Mouse (Mus musculus): Measurements from ENCODE around the gene Nyap2. TPM values are rescaled to one million over a fixed set of nuclear protein-coding genes. Genes with fewer than 3 reads are reported as not detected.

Nyap2 gene
- total RNA-seq (2021), result not detected
- long read RNA-seq, experiment 1, result 0 reads
- long read RNA-seq, experiment 2, result 0 reads

DNA sequence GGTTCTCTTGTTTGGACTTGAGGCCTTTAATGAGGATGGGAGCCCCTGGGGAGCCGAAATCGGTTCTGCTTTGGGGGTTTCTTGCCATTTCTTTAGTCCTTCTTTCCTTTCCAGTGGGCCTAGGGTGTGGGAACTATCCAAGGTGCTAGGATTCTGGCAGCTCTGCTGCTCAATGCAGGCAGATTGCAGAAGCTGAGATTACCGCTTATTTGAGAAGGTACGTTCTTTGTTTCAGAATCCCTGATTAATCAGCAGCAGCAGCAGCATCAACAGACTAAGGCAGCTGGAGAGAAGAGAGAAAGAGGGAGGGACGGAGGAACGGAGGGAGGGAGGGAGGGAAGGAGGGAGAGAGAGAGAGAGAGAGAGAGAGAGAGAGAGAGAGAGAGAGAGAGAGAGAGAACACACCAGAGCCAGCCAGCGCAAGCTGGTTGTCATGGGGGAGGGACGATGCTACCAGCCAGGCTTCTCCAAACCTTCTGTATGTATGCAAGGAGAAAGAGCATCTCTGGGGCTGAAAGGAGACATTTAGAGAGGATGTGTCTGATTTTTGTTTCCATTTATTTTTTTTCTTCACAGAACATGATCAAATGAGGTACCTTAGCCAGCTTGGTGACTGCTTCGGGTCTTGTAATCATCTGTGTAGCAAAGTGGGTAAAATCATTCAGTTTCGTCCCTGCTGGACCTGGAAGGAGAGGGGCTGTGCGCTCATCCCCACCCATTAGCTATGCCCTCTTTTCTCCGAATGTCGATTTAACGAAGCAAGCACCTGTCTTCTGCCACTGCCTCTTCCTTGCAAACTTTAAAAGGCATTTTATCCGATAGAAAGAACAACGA lies at the start of gene Nyap2:
TSS of gene Nyap2 (plus strand) at position 120 of the 834 bp plus-strand sequence.
- DNase-seq, result no peak

DNA sequence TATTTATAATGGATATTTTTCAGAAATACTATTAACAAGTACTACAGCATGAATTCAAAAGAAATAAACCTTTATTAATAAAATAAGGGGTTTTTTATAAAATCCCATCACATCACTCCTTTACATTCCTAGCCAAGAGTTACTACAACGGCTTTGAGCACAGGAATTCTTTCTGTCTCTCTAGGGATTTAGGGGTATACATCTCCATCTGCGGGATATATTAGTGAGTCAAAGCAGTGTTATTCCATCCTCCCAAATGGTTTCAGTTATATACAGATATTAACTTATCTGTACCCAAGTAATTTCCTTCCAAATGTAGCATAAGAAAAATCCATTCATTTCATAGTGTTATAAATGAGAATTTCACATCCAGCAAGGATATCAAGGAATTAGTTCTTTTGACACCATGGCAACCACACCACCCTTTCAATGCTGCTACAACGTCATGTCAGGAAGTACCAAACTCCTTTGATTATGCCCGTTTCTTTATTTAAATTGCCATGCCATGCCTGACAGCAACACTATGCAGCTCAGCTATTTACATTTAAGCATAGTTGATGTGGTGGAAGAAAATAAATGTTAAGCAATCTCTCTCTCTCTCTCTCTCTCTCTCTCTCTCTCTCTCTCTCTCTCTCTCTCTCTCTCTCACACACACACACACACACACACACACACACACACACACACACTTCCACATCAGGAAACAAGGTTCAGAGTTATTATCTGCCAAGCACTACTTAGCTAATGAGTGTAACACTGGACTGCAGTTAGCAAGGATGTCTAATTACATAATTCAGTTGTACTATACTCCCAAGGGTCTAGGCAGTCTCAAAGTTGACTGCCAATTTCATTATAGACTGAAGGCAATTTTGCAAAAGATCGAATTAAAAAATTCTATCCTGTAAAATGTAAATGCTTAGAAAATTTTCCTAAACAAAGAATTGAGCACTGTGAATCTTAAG lies 33.6 kb upstream of the Nyap2 start:
- no peak for DNase-seq

GRCm38 (mm10) chr1:81058340-81058739 lies 18.4 kb upstream of the Nyap2 start:
- no peak for DNase-seq

- no peak for DNase-seq
Measured at GRCm38 (mm10) chr1:81058835-81059234, 17.9 kb upstream of the Nyap2 start.

GRCm38 (mm10) chr1:81062811-81063210 lies 13.9 kb upstream of the Nyap2 start:
- DNase-seq, result no peak

GRCm38 (mm10) chr1:81076259-81076658 lies 491 bp upstream of the Nyap2 start:
- no peak for DNase-seq

- DNase-seq, result no peak
Measured at GRCm38 (mm10) chr1:81077665-81078314, 1.0 kb downstream of the Nyap2 start.

DNA sequence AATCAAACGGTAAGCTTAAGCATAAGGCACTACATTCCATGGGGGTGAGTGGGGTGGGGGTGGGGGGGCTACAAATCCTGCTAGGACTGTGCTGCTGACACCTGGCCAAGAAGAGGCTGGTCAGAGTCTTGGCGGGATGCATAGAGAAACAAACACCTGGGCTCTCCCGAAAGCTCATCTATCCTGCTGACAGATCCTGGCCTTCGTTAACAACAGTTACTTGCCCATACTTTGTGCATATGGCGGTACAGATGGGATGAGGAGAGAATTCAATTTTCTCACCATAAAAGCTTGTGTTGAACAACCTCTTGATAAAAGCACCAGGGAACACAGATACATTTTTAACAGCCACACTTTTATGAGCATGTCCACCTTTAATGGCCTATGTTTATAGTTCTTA lies 10.7 kb downstream of the Nyap2 start:
- no peak for DNase-seq

DNA sequence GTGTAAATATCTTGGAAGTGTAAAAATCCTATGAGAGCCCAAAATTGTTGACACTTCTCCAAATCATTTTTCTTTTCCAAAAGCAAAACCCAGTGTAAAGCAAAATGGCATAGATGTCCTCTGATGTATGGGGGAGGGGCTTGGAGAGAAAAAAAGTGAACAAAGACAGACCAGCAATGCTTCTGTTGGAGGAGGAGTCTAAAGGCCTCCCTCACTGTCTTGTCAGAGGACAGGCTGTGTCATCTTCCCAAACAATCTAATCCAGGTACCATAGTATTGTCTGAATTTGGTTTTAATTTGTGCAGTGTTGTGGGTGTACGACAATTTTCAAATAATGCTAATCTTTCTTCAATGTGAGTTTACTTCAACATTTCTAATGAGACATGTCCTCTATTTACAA lies 13.7 kb downstream of the Nyap2 start:
- no peak for DNase-seq

GRCm38 (mm10) chr1:81090979-81091378 lies 14.2 kb downstream of the Nyap2 start:
- no peak for DNase-seq

DNA sequence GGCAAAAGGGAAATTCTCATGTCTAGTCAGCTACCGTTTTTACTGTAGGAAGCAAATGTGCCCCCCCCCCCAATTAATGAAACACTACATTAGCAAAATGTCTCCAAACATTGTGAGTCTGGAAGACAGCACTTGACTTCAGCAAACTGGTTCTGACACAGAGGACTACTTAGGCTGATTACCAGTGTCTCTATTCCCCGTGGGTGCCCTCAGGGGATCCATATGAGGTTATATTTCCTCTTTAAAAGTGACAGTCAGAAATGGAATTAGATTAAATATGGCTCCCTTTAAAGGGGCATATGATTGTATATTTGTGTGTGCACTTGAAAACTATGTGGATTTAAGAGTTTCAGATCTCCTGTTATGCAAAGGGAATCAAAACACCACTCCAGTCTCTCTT lies 15.3 kb downstream of the Nyap2 start:
- DNase-seq, result no peak

- no peak for DNase-seq
Measured at GRCm38 (mm10) chr1:81092886-81093285, 16.1 kb downstream of the Nyap2 start.

DNA sequence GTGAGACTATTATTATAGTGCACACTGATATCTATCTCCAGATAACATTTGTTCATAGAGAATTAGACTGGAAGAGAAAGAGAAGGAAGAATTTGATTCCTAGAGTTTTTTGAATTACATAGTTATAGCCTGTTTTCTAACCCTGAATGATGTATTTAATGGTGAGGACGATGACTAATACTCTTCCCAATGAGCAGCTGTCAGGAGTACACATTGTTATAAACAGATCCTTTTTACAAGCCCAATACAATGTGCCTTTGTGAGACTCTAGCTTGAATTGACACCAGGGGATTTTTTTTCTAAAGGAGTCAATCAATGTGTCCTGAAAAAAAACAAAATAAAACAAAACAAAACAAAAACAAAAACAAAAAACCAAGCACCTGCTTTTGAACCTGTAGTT lies 22.2 kb downstream of the Nyap2 start:
- DNase-seq, result no peak

GRCm38 (mm10) chr1:81101749-81102148 lies 25.0 kb downstream of the Nyap2 start:
- no peak for DNase-seq

- DNase-seq, result no peak
Measured at GRCm38 (mm10) chr1:81119732-81120131, 43.0 kb downstream of the Nyap2 start.

DNA sequence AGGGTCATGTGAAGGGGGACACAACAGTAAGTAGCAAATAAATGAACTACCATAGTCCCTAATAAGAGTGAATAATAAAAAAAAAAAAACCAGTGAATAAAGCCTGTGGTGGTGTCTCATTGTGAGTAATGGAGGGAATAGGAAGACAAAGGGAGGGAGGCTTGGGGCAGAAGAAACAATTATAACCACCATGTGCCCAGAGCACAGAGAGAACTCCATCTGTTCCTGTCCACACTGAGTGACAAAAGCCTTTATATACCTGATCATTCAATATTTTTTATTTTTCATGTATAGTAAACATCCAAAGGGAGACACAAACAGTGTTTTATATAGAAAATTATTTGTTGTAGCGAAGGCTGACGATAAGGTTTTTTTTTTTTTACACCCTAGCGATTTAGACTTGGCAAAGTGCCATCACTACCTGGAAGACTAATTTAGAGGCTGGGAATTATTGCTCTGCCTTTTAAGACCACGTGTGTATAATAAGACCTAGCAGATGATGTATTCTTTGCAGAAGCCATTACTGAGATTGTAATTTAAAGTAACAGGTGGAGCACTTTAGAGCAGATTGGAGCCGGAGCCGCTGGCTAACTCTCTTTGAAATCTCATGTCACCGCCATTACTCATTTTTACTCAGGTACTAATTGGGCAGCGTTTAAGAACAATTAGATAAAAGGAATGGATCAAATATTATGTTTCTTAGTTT lies 55.4 kb downstream of the Nyap2 start:
- DNase-seq, result no peak

GRCm38 (mm10) chr1:81143855-81144254 lies 67.1 kb downstream of the Nyap2 start:
- no peak for DNase-seq

- DNase-seq, result no peak
Measured at GRCm38 (mm10) chr1:81145576-81145975, 68.8 kb downstream of the Nyap2 start.

- no peak for DNase-seq
Measured at GRCm38 (mm10) chr1:81169245-81169644, 92.5 kb downstream of the Nyap2 start.

- no peak for DNase-seq
Measured at GRCm38 (mm10) chr1:81172703-81173102, 96.0 kb downstream of the Nyap2 start.

GRCm38 (mm10) chr1:81173303-81173702 lies 96.6 kb downstream of the Nyap2 start:
- DNase-seq, result no peak

DNA sequence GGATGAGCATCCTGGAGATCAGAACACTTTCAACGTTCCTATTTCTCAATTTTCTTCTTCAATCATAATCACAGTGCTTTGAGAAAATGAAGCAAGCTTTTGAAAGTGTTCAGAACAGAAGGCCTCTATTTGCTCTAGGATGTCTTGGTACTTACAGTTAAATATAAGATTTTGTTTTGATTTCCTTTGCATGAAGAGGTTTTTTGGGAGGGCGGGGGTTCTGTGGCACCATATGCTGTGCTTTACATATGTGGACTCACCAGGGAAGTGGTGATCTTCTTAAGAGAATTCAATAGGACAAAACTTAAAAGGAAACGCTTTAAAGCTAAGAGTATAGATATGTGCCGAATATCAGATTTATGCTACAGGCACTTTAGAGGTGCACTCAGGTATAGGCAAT lies 103.0 kb downstream of the Nyap2 start:
- no peak for DNase-seq

Measured in heart, adult 18-20 months (tissue).